Mouse (Mus musculus) activated CD4-positive, CD25-positive, alpha-beta regulatory T cell, adult 4 months (primary cell): ENCODE results near the gene Galnt13. TPM values are rescaled to one million over a fixed set of nuclear protein-coding genes. Genes with fewer than 3 reads are reported as not detected.
"Not testable (repeated sequence)": the region's sequence is repeated elsewhere in the genome, so short reads cannot be mapped to it uniquely, and the experiment has no call there.

Experiments
- ATAC-seq: one replicate; pipeline ENCODE4 v1.8.0; 2017
- polyA plus RNA-seq, 2 experiments: library from polyadenylated mRNA; unstranded; fragments of 100-300 nt; shearing (Covaris generic); gene quantifications; one replicate each; pipeline ENCODE4 v1.2.1; 2017

Galnt13 gene
- under 1 TPM in 1 of 2 experiments, not detected in 1; 0.08 TPM for polyA plus RNA-seq

DNA sequence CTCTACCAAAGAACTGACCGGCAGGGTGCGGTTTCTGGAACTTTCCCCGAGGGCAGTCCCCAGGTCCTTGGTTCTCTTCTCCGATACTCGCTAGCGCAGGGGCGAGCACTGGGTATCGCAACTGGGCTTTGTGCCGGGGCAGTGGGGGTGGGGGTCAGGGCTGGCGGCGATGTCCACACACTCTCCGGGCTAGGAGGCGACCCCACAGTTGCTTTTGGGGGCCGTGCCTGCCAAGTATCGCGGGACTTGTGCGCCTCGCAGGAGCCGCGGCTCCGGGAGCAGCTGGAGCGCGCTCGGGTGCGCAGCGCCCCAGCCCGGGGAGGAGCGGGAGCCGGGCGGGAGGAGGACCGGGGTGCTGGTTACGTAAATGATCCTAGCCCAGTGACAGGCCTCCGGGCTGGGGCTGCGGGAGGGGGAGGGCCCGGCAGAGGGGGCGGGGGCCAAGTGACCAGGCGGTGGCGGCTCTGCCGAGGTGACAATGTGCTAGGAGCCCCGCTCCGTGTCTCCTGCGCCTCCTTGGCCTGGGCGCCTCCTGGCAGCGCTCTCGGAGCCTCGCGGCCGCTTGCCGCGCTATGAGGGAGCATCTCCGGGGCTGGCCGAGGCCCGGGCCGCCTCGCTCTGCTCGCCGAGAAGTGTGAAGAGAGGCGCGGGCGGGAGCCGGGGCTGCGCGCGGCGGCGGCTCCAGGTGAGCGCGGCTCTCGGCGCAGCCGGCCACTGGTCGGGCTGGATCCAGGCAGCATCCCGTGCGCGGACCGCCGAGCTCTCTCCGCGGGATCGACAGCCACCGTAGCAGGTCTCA is at the start of gene Galnt13:
Gene Galnt13 (plus strand): TSS at position 381 of the 799 bp plus-strand sequence.
- ATAC-seq: no peak

DNA sequence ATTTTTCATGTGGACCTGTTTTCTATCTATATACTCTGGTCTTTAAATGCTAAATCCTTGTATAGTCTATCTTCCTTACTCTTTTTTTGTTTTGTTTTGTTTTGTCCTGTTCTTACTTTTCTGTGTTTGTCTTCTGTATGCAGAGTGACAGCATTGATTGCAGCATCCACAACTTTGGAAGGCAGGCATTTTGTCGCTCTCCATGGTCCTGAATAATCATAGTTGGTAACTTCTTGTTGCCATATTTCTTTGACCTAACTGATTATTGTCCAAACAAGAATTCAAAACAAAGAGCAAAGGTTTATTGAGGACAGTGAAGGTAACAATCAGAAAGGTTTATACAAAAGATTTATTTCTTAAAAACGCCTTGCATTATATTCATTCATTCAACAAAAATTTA is 5.1 kb upstream of the Galnt13 start:
- no peak for ATAC-seq

DNA sequence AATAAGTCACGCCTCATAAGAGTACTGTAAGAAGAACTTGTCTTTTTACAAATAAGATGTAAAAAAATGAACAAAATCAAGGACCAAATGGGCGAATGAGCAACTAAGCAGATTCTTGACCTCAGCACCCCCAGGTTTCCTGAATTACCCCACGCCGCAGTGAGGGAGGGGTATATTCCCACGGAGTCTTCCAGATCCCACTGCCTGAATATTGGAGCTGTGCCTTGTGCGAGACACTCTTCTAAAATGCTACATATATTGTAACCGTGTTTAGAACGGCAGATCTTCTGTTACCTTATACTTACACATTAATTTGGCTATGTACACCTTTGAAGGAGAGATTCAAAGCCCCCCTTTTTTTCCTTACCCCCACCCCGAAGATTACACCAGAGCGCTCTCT is 737 bp upstream of the Galnt13 start:
- ATAC-seq: no peak

DNA sequence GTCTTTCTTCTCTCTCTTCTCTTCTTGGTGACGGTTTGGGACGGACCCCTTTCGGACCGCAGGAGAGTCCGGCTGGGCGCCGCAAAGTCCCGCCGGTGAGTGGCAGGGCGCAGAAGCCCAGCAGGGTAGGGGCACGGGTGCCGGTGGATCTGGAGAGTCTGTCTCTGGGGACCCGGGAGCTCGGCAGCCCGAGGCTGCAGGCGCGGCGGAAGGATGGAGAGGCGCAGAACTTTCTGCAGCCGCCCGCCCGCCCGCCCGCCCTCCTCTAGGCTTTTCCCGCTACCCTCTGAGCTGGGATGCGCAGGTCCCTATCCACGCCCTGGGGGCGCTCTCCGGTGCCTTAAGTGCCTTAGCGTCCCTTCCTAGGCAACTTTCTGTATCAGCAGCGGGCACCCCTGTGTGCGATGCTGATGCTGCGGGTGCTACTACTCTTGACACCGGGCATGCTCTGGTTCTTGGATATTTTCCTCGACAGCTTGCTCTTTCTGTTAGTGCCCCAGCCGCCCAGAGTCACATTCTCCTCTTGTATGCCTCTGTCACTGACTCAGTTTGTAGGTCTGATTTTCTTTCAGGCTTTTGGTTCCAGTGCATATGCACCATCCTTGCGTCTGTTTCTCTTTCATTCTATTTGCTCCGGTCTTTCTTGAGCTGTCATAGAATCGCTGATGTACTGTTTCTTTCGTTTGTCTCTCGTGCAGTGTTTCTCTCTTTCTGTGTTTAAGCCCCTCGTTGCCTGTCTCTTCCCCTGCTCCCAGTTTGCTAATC is 801 bp downstream of the Galnt13 start:
- no peak for ATAC-seq

DNA sequence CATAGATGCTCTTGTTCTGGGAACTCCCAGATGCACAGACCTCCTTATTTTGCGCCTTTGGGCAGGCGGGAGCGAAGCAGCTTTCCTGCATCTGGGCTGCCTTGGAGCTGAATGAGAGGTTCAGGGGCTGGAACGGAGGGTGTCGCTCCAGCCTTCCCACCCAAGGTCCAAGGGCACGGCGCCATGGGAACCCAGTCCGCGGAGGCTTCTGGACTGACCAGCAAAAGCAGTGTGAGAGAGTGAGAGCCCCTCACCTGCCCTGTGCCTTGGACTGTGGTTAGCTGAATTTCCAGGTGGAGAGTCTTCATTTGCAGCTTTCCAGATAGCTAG is 1.3 kb downstream of the Galnt13 start:
- no peak for ATAC-seq

DNA sequence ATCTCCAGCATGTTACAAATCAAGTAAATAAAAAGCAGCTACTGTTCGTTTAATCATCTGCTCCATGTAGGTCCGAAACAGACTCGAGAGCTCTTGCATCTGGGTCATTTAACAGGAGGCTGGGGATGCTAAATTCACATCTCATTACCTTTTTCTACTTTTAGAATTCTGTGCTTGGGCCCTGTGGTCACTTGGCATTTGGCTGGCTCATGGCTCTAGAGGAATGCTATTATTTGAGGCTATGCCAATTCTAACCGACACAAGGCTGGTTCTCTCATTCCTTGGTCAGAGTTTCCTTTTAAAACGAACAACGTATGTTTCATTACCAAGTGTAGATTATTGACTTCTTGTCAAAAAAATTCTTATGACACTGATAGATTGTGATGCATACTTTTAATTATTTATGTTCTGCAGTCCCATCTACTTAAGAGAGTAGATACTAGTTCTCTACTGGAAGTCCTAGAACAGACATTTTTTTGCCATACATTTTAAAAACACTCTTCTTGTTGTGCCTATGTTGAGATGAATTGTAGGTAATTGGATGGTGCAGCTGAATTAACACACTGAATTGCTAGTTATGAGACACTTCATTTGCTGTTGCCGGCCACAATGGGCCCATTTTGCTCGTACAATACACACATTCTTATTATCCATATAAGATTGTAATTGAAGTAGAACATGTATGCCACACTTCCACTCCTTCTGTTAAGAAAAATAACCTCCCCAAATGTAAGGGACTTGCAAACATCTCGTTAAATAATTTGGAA is 6.8 kb downstream of the Galnt13 start:
- no peak for ATAC-seq

DNA sequence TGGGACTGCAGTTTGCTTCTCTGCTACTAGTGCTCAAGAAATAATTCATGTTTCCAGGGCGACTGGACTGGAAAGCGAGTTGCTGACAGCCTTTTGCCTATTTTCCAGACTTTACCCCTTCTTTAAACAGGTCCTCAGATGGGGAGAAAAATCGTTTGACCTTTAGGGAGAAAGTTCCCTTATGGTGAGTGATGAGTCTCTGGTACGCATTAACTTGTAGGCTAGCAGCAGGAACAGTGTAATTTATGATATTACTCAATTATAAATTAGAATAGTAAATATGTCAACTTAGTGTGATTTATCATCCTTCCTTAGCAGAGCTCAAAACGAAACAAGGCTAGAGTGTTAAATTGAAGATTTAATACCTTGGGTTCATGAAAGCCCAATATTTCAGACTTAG is 47.3 kb downstream of the Galnt13 start:
- no peak for ATAC-seq

DNA sequence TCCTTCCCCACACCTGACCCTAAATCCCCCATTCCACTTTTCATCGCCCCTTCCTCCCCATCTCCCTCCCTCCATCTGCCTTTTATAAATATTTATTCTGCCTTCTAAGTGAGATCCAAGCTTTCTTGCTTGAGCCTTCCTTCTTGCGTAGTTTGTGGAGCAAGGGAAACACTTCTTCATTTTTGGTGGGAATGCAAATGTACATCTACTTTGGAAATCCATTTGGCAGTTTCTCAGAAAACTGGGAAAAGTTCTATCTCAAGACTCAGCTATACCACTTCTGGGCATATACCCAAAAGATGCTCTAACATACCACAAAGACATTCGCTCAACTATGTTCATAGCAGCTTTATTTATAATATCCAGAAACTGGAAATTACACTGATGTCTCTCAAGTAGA is 86.9 kb downstream of the Galnt13 start:
- ATAC-seq: no peak

DNA sequence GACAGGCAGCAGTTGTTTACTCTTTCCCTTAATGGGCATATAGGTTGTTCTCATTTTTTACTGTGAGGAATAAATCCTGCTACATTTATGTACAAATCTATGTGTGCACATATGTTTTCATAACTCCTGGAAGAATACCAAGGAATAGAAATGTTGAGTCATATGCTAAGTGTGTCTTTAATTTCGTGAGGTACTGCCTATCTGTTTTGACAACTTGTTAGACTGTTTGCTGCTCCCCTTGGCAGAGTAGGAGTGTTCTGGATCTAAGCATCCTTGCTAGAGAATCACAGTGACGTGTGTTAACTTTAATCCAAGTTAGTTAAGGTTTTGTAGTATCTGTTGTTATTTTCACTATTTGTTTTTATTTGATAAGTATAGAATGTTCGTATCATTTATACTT is 91.0 kb downstream of the Galnt13 start:
- no peak for ATAC-seq

DNA sequence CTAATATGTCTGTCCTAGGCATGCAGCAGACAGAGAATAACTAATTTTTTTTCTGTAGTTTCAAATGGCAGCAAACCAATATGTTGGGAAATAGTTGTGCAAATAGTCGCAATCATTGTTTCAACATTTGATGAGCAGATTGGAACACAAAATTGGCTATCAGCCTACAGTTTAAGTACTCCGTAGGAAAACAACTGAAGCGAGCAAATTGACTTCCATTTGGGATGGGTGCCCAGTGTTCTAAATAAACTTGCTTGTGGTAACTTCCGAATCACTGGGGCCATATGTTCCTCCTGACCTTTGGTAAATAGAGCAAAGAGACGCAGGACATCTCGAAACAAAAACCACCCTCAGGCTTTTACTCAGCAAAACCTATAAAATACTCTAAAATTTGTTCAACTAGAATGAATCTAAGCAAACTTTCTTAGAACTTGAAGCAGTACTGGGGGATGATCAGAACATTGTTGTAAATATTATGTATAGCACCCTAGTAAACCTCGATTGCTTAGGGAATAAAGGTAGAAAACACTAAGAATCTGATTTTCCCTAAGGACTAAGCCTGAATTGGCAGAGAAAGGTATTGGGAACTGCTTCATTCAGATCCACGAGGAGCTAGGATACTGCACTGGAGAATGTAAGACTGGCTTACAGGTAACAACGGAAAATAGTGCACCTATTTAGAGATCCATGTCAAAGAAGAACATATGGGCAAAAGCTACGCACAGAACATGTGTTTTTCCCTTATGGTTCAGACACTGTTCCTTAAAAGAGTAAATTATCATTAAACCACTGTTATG is 122.4 kb downstream of the Galnt13 start:
- ATAC-seq: no peak

DNA sequence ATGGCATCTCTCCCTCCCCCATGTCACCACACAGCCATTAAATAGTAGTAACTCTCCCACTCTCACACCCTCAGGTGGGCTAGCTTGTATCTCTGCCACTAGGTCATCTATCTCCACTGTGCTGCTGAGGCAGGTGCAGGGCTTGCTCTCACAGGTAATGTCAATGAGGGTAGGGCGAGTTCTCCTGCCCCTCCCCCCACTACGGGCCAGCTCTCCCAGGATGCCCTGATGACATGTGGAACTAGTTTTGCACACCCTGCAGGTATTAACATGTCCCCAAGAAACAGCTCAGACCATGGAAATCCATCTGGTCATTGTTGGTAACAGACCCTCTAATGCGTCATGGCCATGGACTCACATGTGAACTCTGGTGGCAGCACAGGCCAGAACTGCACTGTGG is 129.0 kb downstream of the Galnt13 start:
- ATAC-seq: no peak

DNA sequence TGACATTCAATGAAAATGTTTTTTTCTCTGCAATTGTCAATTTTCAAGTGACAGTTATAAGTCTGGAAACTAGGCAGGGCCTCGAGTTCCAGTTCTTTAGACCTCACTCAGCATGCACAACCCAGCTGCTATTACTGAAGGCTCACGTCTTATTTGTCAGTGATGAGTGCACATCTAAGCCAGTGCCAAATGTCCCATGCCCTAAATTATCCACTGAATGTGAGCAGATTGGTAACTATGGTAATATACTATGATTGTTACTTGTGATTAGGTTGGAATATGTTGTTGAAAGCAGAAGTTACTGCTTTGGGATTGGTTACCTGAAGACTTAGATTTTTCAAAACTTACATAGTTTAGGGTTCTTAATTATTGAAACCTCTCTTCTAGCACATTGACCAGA is 131.1 kb downstream of the Galnt13 start:
- no peak for ATAC-seq

DNA sequence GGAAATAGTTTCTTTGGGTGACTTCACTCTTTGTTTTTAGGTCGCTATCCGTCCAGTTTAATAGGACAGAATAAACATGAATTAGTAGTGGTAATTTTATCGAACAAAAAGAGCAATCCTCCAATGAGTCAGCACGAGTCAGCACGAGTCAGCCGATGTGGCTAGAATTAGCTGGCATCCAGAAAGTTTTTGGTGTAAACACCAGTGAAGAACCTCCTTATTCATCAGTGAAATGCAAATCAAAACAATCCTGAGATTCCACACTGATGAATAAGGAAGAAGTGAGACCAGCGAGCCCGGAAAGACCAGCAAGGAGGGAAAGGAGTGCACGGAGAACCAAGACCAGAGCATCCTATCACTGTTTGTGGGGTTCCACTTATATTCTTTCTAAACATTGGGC is 131.5 kb downstream of the Galnt13 start:
- ATAC-seq: no peak

DNA sequence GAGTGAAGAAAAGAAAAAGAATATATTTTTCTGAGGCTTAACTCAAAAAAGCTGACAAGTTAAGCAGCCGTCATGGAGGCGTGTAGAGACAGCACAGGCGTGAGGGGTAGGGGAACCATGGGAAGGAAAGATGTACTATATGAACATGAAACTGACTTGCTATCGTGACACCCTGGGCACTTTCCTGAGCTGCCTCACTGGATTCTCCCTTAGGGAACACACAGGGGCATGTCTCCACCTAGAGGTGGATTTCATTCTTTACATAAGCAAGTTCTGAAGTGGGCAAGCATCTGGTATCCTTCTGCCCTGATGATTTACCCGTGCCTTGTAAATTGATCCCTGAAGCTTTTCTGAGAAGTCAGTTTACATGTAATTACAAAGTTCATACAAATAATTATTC is 277.7 kb downstream of the Galnt13 start:
- not testable (repeated sequence) for ATAC-seq

DNA sequence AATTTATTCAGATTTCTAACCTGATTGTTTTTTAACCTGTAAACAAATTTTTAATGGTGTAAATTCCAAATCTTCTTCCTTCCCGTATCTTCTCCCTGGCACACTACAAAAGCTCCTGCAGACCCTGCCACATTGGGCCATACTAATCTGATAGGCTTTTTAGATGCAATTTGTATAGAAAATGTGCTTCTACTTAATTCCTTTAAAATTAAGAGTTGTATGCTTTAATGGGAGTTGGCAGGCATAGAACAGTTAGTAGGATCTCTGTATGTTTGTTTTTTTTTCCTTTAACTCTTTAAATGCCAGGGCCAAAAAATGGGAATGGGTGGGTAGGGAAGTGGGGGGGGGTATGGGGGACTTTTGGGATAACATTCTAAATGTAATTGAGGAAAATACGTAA is 315.1 kb downstream of the Galnt13 start:
- no peak for ATAC-seq

DNA sequence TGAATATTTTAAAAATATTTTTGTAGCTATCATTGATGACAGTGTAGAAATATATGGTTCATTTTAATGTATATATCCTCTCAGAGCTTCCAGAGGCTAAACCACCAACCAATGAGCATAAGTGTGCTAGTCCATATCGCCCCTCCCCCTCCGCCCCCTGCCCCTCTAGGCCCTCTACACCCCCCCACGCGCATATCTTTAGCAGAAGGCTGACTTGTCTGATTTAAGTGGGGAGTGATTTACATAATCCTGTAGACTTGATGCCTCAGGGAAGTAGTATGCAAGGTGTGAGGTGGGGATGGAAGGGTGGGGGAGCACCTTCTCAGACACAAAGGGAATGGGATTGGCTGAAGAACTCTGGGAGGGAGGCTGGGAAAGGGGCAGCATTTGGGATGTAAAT is 323.7 kb downstream of the Galnt13 start:
- ATAC-seq: no peak

DNA sequence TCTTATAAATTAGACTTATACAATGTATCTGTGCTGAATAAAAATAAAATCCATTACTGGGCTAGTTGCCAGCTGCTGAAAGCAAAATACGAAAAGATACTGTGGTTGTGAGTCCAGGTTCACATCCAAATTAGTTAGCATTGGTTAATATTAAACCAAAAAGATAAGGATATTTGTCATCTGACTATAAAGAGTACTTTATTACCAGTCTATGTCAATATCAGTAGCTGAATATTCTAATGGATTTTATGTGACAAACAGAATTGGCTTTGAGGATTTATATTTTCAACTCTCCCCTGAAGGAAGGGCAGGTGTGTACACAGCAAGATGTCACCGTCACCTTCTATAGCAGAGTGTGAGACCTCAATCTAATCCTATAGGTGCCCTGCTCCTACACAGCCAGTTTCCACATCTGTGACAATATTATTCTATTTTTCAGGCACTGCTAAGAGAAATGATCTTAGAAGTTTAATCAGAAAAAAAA is 342.7 kb downstream of the Galnt13 start:
- ATAC-seq: no peak

DNA sequence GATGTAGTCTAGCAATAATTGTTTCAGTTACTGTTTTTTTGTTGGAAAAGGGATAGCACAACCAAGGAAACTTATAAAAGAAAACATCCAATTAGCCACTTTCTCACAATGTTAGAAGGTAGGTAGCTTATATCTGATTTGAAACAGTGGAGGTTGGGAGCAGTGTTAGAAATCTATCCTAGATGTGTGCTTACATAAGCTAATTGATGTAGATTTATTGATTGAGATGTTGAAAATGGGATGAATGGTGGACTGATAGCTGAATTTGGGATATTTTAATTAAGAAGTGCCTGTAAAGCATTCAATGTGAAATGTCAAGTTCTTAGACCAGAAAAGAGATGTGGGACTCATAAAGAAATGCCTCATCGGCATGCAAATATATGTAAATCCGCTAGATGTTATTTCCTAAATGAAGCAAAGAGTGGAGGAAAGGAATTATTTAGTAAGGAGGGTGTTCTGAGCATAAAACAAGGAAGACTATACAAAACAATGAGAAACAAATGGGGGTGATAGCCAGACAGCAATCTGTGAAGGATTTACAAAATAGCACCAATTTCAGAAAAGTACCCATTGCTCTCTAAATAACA is 377.6 kb downstream of the Galnt13 start:
- no peak for ATAC-seq

DNA sequence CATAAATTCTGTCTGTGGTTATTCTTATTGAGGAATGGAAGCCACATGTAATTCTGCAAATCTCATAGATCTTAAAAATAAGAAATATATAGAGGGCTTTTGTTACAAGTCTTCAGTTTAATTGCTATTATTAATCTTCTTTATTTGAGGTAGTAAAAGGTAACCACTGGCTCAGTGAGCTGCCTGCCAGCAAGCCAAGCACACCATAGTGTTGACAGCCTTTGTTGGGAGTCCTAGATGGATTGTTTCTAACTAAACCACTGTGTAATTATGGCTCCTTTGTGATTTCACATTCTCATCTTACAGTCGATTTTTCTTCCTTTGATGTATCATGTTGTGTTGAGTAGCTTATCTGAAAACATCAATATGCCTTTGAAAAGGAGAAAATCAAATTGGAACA is 405.1 kb downstream of the Galnt13 start:
- ATAC-seq: no peak

DNA sequence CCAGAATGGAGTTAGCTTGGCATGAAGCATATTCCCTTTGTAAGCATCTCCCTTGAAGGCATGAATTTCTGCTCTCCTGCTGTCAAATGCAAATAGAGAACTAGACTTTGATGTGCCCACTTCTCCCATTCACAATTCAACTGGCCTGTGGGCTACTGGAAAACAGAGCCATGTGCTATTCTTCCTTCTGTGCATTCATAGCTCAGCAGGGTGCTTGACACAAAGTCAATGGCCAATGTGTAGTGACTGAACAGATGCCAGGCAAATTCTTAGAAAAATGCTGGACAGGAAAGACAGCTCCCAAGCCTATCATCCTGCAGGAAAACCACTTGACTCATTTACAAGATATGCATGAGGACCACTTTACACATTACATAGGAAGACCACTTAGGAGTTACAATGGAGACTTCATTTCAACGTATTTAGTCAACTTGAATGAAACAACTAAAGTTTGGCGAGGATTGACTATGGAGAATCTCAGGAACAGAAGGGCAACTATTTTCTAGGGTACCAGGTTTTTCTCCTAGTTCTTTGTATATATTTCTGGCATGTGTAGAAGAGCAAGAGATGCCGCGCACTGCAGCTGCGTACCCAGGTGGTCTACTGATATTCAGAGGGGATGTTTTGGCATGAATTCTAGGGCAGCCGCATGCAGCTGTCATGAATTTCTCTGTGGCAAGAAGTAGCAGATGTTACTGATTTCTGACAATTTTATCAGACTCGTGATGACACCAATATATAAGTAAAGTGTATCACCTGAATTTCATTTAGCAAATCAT is 470.4 kb downstream of the Galnt13 start:
- no peak for ATAC-seq

DNA sequence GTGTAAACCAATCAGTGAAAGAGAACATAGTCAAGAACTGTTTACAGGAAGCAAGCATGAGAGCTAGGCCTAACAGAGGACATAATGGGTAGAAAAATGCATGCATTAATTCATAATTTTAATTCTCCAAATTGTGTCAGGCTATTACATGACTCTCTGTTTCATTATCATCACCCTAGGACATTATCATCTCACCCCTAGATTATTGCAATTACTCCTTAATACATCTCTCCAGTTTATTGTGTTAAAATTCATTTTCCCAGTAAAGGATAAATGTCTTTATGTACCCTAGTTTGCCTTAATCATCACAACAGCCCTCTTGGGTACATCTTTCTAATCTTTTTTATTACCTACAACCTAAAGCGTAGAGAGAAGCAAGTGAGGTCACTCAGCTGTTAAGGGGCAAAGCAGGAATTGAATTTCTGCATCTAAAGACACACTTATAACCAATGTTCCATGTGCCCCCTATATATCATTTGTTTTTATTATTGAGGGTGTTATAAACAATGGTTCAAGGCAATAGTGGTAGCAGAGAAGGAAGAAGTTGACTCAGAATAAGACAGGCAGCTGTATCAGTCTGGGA is 479.1 kb downstream of the Galnt13 start:
- ATAC-seq: no peak
